Mouse (Mus musculus): ENCODE data around the gene Tmem234. TPM values are rescaled to one million over a fixed set of nuclear protein-coding genes. Genes with fewer than 3 reads are reported as not detected.
"Not testable (repeated sequence)": the region's sequence is repeated elsewhere in the genome, so short reads cannot be mapped to it uniquely, and the experiment has no call there.

The Tmem234 gene
- total RNA-seq (2014; fragmentation: Nextera tagmentation) (116 and 126 TPM in 2 replicates), total RNA-seq (2017) (89.9 and 120 TPM in 2 replicates)

GRCm38 (mm10) chr4:129600233-129601158 lies at the start of gene Tmem234, which contains the start of gene Eif3i:
Gene Tmem234, plus strand, starts transcription at chr4:129600668.
Gene Eif3i, minus strand, starts transcription at chr4:129600648.
- ATAC-seq (replicated peaks; ENCODE audit: low FRiP score, low TSS enrichment, poor library complexity, severe bottlenecking) = peak; percentile 95

- ATAC-seq (replicated peaks; ENCODE audit: low FRiP score, low TSS enrichment, poor library complexity, severe bottlenecking) = not testable (repeated sequence)
Observed at GRCm38 (mm10) chr4:129554512-129554911, 46.0 kb upstream of the Tmem234 start.

- peak; percentile 61 for ATAC-seq (replicated peaks; ENCODE audit: low FRiP score, low TSS enrichment, poor library complexity, severe bottlenecking)
Observed at GRCm38 (mm10) chr4:129555421-129555861, 45.0 kb upstream of the Tmem234 start.

GRCm38 (mm10) chr4:129555862-129556531 lies 44.5 kb upstream of the Tmem234 start:
- no peak; the same call in 1 of the 2 replicates for ATAC-seq (replicated peaks; ENCODE audit: low FRiP score, low TSS enrichment, poor library complexity, severe bottlenecking)

- peak; percentile 69 for ATAC-seq (replicated peaks; ENCODE audit: low FRiP score, low TSS enrichment, poor library complexity, severe bottlenecking)
Observed at GRCm38 (mm10) chr4:129556532-129557223, 43.8 kb upstream of the Tmem234 start.

GRCm38 (mm10) chr4:129557256-129557808 lies 43.1 kb upstream of the Tmem234 start:
- peak; percentile 39 for ATAC-seq (replicated peaks; ENCODE audit: low FRiP score, low TSS enrichment, poor library complexity, severe bottlenecking)

- ATAC-seq (replicated peaks; ENCODE audit: low FRiP score, low TSS enrichment, poor library complexity, severe bottlenecking) = no peak
Observed at GRCm38 (mm10) chr4:129558321-129558955, 42.0 kb upstream of the Tmem234 start.

GRCm38 (mm10) chr4:129561184-129561583 lies 39.3 kb upstream of the Tmem234 start:
- ATAC-seq (replicated peaks; ENCODE audit: low FRiP score, low TSS enrichment, poor library complexity, severe bottlenecking) = no peak

GRCm38 (mm10) chr4:129563718-129564117 lies 36.8 kb upstream of the Tmem234 start:
- ATAC-seq (replicated peaks; ENCODE audit: low FRiP score, low TSS enrichment, poor library complexity, severe bottlenecking) = no peak

GRCm38 (mm10) chr4:129565139-129565538 lies 35.3 kb upstream of the Tmem234 start:
- no peak for ATAC-seq (replicated peaks; ENCODE audit: low FRiP score, low TSS enrichment, poor library complexity, severe bottlenecking)

- ATAC-seq (replicated peaks; ENCODE audit: low FRiP score, low TSS enrichment, poor library complexity, severe bottlenecking) = no peak
Observed at GRCm38 (mm10) chr4:129568366-129568765, 32.1 kb upstream of the Tmem234 start.

- ATAC-seq (replicated peaks; ENCODE audit: low FRiP score, low TSS enrichment, poor library complexity, severe bottlenecking) = no peak
Observed at GRCm38 (mm10) chr4:129570028-129570427, 30.4 kb upstream of the Tmem234 start.

- ATAC-seq (replicated peaks; ENCODE audit: low FRiP score, low TSS enrichment, poor library complexity, severe bottlenecking) = no peak
Observed at GRCm38 (mm10) chr4:129571551-129572084, 28.9 kb upstream of the Tmem234 start.

GRCm38 (mm10) chr4:129572236-129573092 lies 28.0 kb upstream of the Tmem234 start:
- no peak for ATAC-seq (replicated peaks; ENCODE audit: low FRiP score, low TSS enrichment, poor library complexity, severe bottlenecking)

- ATAC-seq (replicated peaks; ENCODE audit: low FRiP score, low TSS enrichment, poor library complexity, severe bottlenecking) = no peak
Observed at GRCm38 (mm10) chr4:129573093-129573370, 27.4 kb upstream of the Tmem234 start.

- no peak for ATAC-seq (replicated peaks; ENCODE audit: low FRiP score, low TSS enrichment, poor library complexity, severe bottlenecking)
Observed at GRCm38 (mm10) chr4:129573430-129573829, 27.0 kb upstream of the Tmem234 start, which contains the start of gene Lck. Gene Lck, minus strand, starts transcription at chr4:129573641.

GRCm38 (mm10) chr4:129575171-129575844 lies 25.2 kb upstream of the Tmem234 start:
- ATAC-seq (replicated peaks; ENCODE audit: low FRiP score, low TSS enrichment, poor library complexity, severe bottlenecking) = peak; percentile 37
